Mouse (Mus musculus): ENCODE results near the gene Tns3.

Gene Tns3

DNA sequence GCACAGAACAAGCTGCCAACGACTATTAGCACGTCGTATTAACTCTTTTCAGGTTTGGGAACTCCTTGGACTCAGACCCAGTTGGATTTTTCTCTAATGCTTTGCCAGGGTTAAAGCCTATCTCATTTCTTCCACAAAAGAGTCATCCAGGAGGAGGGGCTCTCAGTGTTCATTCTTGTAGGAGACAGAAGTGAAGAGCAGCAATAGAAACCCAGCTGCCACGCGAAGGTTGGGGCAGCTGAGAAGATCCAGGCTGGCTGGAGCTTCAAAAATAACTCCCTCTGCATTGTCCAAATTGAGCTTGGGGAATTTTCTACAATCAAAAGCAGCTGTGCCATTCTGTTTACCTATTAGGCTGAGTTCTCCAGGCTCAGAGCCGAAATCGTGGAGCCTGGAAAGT, 16.3 kb upstream of the Tns3 start:
- DNase-seq (ENCODE audit: low spot score), result no peak

DNA sequence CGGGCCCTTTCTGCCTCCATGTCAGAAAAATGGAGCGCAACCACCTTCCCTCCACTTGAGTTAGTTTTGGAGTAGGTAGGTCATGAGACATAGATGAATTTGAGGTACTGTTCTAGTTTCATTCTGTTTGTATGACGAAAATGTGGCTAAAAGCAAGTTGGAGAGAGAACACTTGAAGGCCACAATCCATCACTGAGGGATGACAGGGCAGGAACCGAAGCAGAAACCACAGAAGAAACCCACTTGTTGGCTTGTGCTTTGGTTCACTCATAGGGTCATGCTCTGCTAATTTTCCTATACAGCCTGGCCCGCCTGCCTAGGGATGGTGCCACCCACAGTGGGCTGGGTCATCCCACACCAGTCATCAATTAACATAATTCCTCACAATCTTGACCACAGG, 14.9 kb upstream of the Tns3 start:
- no peak for DNase-seq (ENCODE audit: low spot score)

DNA sequence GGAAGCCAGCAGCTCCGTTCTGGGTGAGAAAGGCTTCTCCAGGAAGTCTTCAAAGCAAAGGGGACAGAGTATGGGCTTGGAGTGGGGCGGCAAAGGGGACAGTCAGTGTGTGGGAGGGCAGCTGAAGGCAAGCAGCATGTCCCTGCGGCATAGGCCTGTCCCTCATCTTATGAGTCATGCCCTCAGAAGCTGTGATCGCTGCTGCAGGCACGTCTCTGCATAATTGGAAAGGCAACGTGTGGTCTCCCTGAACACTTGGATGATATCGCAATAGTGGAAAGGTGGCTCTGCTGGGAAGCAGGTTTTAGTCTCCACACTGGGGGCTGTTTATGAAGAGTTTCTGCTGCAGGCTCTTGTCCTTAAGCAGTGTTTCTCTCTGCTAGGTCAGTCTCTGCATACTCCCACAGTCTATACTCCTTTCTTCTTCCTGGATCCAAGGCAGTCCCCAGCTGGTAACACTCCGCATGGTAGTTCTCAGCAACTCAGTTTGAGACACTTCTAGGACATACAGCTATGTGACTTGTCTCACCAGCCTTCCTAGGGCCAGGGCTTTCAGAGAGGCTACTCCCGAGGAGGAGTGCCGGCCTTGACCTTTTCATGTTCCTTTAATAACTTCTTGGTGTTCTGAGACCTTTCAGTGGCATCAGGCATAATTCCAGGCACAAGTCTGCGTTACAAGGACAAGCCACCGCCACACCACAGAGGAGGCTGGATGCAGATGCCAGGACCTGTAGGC, 14.1 kb upstream of the Tns3 start:
- DNase-seq (ENCODE audit: low spot score), result no peak

DNA sequence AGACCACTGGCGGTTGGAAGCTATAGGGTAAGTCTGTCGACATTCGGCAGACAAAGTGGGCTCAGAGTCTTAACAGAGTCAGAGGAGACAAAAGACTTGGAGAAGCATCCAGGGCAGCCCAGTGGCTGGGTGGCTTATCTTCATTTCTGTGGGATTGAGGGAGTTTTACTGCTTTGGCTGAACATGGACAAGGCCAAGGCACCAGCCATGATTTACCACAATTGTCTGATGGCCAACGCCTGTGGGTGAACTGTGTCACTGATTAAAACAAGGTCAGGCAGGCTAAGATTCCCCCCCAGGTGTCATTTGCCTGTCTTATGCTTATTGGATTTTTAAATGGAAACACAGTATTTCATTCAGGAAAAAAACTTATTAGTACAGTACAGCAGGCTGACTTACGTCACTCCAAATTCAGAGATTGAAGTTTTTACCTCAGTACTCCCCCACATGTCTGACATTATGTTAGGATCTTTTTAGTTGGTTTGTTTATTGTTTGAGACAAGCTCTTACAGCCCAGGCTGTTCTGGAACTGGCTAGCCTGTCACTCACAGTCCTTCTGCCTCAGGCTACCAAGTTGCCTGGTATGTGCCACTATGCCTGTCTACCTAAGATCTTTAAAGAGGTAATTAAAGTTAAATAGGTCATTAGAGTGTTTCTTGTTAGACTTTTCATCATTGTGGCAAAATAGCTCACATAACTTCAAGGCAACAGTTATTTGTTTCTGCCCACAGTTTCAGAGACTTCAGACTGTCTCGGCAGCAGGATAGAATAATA, 11.6 kb upstream of the Tns3 start:
- no peak for DNase-seq (ENCODE audit: low spot score)

DNA sequence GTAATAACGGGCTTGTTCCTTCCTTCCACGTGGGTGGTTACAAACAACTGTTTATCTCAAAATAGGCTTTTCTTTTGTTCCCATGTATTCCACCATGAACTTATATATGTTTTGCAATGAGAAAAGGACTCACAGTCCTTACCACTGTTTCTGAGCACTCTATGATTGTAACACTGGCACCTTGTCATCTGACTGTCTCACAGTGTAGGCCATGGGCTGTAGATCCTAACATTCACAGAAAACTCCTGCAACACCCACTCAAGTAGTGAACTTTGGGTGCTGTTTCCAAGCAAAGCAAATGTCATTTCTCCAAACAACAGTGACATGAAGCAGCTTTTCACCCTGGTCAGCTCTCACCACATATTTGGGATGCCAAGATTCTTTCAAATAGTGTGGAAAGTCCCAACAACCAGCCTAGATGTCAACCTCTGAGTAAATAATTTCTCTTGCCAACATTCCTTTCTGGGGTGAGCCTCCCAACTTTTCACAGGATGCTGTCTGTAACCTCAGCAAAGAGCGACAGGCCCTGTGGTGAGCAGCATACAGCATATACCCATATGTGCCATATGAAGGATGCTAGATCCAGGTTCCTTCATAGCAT, 10.3 kb upstream of the Tns3 start:
- DNase-seq (ENCODE audit: low spot score), result peak; percentile 64

DNA sequence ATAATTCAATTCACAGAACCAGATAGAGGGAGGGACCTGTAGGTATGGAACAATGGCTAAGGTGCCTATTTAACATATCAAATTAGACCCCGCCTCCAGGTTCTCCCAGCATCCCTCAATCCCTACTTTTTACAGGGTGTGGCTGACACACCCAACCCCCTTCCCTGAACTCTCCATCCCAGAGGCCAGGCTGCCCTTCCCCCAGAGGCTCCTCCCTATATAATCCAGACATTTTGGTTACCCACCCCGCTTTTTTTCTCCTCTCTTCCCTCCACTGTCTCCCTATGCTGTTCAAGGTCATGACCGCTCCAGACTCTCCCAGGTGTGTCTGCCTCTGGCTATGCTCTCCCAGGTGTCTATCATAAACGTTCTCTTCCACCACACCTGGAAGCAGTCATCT, 7.4 kb upstream of the Tns3 start:
- no peak for DNase-seq (ENCODE audit: low spot score)

DNA sequence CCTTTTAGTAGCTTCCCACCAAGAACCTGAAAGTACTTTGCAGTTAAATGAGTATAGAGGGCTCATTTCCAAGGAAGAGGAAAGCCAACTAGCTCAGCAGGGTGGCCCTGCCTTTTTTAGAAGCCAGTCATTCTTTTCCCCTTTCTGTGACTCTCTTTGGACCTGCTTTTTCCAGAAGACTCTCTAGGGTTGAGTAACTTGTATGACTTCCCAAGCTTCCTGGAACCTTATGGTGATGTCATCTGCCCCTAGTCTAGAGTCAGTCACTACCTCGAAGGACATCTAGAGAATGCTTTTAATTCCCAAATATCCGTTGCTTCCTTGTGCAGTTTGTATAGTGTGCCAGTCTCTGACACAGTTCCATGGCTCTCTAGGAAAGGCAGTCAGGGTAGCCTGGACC, 4.8 kb upstream of the Tns3 start:
- peak; percentile 24 for DNase-seq (ENCODE audit: low spot score)

DNA sequence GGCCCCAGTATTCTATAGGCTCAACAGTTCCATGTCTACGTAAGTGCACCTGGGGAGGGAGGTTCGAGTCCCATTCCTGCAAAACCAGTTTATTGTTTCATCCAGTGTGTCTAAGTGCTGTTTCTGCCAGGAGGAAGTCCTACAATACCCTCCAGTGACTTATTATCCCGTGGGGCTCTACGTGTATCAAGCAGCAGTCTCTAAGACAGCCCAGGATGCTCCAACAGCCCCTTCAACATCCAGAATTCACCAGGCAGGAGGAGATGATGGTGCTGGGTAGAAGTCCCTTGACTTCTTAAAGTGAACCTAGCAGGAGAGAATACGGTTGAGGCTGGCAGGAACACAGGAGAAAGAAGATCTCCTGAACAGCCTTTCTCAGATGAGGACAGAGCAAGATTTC, 462 bp upstream of the Tns3 start:
- no peak for DNase-seq (ENCODE audit: low spot score)

DNA sequence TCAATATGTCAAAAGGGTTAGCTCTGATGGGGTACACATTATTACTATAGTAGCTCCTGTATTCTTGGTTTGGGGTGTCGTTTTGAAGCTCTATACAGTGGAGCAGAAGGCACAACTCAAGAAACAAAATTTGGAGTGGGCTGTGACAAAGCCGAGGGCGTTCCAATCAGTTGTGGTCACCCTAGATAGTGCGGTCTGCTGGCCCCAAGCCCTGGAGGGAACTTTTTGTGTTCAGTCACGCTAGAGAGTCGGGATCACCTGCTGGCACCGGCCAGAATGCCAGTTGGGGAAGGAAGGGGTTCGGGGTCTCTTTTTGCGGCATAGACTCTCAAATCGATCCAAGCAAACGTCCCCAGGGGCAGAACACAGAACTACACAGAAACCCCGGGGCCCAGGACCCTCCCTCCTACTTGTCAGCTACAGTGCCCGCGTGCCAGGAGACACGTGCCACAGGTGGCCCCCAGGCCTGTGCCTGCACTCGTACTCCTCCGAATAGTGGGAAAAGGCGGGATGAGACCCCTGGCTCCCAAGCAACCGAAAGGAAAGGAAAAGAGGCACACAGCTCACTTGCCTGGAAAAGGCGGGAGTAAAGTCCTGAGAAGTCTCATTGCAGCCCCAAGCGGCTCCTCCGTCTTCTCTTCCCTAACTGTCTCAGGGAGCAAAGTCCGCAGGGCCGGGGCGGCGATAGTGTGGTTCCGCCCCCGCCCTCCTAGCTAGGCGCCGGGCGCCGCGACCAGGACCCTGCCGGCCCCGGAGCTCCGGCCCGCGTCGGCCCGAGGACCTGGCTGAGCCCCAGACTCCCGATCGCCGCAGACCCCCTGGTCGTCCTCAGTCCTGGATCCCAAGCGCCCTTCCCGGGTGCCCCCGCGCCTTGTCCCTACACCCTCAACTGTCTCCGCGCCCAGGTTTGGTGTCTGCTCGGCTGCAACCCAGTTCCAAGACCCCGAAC, 617 bp downstream of the Tns3 start:
- DNase-seq (ENCODE audit: low spot score), result peak; percentile 44

DNA sequence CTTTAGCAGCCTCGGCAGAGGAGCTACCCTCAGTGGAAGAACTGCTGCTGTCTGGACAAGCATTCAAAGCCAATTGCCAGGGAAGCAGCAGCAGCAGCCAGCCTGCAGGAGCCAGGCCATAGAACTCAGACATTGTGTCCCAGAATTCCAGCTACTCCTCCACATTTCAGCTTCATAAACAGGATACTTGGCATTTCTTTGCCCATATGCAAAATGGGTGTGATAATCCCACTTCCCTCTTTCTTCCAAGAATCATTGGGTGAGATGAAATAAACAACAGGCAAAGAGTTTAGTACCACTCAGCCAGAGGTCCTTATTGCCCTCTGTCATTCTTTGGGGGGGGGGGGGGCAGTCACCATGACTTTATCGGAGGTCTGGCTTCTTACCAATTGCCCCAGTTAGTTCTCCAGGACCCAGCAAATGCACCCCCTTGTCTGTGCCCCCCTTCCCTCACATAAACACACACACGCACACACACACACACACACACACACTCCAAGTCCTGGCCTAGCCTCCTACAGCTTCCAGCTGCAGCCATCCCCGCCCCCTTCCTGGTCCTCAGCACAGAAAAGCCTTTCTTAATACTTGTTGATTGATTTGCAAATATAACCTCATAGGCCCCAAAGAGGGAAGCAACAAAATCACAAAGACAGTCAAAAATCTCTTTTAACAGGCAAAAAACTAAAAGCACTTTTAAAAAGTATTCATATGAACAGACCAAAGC, 1.5 kb downstream of the Tns3 start:
- DNase-seq (ENCODE audit: low spot score), result no peak

DNA sequence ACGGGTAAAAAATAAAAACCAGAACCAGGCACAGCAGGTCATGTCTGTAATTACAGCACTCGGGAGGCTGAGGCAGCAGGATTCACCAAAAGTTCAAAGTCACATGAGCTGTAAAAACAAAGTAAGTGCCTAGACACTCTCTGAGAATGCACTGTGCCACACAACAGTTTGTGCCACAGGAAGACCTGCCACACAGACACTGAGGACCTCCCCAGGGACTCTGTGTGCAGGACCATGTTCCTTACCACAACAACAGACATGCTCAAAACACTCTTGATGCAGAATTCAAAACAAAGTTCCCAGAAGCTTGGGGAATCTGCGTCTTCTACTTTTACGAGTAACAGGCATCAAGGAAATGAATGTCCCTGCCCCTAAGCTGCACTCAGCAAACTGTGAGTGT, 3.4 kb downstream of the Tns3 start:
- no peak for DNase-seq (ENCODE audit: low spot score)

DNA sequence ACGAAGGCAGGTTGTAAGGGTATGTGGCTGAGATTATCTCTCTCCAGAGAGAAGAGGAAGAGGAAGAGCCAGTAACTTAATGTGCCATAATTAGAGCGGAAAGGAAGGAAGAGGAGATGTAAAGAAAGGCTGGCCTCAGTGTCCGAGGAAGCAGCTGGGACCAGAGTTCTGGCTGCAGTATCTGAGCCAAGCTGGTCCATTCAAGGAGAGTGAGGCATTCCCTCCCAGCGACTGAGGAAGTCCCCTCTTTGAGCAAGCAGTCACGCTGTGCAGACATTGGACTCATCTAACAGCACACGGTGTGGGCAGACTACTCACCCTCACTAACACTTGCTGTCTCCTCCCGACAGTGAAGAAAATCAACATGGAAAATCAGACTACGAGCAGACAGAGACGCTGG, 4.5 kb downstream of the Tns3 start:
- DNase-seq (ENCODE audit: low spot score), result no peak

DNA sequence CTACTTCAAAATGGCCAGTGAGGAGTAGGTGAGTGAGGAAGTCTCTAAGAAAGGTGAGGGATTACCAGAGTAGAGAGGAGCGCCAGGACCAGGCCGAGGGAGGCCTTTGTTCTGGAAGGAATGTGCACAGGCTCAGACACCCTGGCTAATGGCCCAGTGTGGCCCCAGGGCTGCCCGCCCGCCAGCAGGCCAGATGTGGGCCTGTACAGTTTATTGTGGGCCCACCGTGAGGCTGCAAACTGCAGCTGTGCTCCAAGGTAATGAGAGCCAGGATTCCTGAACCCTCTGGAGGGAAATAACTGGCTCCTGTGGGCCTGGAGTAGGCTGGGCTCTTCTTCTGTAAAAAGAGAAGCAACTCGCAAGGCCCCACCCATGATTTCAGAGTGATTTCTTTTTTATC, 5.3 kb downstream of the Tns3 start:
- peak; percentile 26 for DNase-seq (ENCODE audit: low spot score)

DNA sequence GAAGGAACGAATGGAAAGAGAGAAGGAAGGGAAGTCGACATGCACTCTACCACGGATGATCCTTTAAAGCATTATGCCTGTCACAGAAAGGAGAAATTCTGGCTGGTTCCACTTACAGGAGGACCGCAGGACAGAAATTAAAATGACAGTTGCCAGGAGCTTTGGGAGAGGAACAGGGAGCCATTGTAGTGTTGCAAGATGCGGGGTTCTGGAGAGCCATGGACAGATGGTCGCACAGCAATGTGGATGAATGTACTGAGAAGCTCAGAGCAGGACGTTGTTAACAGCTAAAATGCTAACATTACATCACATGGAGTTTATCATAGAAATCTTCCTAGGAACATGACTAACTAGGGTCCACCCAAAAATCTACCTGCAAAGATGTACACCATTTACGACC, 6.8 kb downstream of the Tns3 start:
- DNase-seq (ENCODE audit: low spot score), result no peak

DNA sequence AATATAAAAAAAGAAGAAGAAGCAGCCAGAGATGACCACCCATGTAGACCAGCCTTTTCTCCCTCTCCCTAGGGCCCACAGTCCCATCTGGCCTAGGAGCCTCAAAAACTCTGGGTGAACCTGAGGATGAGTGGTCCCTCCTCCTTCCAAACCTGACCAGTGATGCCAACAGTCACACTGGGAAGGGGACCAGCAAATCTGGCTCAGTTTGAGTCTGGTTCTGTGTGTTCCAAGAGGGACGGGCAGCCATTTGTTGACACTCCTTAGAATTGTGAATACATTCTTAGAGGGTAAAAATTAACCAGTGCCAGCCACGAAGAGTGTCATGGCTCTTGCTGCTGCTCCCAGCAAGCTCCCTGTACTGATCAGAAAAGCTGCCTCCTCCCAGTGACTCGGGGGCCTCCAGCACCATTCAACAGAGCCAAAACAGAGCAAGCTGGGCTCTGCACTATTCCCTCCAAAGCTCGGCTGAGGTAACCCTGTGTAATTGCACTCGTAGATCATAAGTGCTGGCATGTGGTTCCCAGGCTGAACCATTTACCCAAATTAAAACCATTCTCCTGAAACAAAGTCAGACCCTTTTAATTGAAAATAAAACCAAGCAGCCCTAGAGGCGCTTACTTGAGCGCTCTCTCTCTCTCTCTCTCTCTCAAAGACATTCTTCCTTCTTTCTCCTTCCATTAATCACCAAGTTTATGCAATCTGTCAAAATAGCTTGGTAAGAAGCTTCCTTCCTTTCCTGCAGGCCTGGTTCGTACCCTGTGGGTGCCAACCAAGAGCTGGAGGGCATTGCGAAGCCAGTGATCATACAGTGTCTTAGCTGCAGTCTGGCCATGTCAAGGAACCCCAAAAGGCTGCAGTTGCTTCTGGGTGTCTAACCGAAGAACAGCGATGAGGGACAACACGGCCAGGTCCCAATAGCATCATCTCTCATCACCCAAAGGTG, 7.6 kb downstream of the Tns3 start:
- peak; percentile 63 for DNase-seq (ENCODE audit: low spot score)

DNA sequence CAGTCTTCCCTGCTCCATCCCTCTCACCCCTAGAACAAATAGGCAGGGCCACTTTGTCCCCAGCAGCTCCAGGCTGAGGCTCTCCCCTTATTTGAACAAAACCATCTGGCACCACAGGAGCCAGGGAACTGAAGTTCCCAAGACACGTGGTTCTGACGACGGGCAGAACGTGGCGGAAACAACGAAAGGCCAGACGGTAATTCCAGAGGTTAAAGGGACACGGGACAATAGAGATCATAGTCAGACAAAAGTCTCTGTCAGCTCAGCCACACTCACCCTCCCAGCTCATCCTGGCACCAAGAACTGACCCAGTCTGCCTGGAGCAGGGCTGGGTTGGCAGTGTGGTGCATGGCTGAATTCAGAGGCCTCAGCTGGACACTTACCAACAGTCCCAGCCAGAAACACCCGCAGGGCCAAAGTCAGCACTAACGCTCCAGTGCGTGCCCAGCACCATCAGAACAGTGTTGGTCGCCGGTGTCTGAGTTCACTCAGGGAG, 10.5 kb downstream of the Tns3 start:
- DNase-seq (ENCODE audit: low spot score), result peak; percentile 81

DNA sequence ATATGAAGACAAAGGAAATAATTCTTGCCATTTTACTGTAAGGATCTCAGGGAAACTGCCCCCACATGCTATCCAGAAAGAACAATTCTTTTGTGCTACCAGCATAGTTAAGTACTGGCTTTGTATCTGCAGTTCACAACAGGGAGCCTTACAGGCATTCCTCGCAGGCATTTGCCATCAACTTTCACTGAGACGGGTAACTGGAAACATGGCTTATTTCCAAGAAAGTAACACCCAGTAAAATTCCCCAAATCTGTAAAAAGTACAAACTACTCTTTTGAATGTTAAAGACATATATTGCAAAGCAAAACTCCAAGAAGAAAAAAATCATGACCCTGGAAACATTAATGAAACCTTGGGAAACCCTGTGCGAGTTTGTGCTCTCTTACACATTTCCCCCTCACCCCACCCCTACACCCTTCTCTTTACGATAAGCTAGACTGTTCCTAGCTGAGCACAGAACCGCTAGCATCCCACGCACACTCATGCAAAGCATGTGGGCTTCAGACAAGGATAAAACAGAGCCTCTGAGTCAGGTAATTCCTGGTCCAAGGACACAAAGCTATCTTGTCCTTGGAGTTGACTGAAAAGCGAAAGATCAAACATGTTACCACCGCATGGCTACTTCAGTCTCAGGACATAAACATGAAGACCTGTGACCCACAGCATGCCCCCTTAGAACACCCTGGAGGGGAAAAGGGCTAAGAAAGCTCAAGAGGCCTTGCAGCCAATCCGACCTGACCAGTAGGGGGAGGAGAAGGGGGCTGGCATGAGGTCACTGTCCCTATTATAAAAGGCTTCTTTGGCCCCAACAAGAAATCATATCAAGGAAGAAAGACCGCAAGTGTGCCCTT, 11.3 kb downstream of the Tns3 start:
- DNase-seq (ENCODE audit: low spot score), result peak; percentile 19

DNA sequence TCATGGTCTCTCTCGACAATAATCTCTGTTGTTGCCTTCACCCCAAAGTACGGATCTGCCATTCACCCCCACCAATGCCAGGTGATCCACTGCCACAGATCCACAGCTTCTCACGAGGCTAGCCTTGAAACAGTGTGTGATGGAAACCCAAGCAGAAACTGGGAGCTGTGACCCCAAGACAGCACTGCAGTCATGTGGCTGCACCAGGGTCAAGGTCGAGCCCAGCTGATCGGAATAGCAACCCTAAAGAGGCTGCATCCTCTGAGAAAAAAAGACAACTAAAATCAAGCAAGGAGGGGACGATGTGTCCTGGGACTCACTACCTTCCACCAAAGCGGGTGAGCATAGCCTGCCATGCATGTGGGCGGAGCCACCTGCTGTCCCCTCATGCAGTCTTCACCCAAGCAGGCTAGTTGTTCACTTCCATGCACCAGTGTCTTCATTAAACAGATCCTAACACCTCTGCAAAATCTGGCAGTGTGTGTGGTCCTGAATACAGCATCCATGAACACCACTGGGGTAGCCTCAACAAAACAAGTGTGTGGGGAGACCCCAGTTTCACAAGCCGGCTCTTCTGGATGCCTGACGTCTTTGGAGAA, 12.1 kb downstream of the Tns3 start:
- no peak for DNase-seq (ENCODE audit: low spot score)
